Mouse (Mus musculus) olfactory bulb, adult 2 months (tissue): Measurements from ENCODE around the gene Unc5b. TPM values are rescaled to one million over a fixed set of nuclear protein-coding genes. Genes with fewer than 3 reads are reported as not detected.
A peak's percentile ranks its signal among the peaks of the same experiment; 100 is the strongest.
"Not testable (repeated sequence)": the region's sequence is repeated elsewhere in the genome, so short reads cannot be mapped to it uniquely, and the experiment has no call there.

Source experiments
- H3K27ac ChIP-seq: fragments of 200-500 bp; 2 replicates; pipeline ENCODE4 v1.5.1; 2012; ENCODE audit warnings: low read depth, low read length; ENCODE audit not compliant: insufficient read depth
- H3K4me1 ChIP-seq: fragments of 200-500 bp; 2 replicates; pipeline ENCODE4 v1.6.1; 2012; ENCODE audit warnings: low read length; ENCODE audit not compliant: control insufficient read depth, insufficient read depth
- H3K4me3 ChIP-seq: fragments of 200-500 bp; 2 replicates; pipeline ENCODE4 v1.5.1; 2012; ENCODE audit warnings: mild to moderate bottlenecking, low read depth, low read length, moderate library complexity; ENCODE audit not compliant: insufficient read depth
- CTCF ChIP-seq: fragments of 200-500 bp; IDR thresholded peaks from 2 replicates; pipeline ENCODE4 v1.5.1; 2012; ENCODE audit warnings: low read depth, mild to moderate bottlenecking, low read length, moderate library complexity; ENCODE audit not compliant: insufficient read depth
- POLR2A ChIP-seq: fragments of 200-500 bp; IDR thresholded peaks from 2 replicates; pipeline ENCODE4 v1.6.1; 2012; ENCODE audit warnings: mild to moderate bottlenecking, low read depth, low read length, moderate library complexity; ENCODE audit not compliant: insufficient read depth
- WGBS: fragments of 180-500 bp; shearing (Covaris S2); methylation state at CpG from one replicate; pipeline ENCODE4 v1.1.7; 2018; 5-methylcytosine and 5-hydroxymethylcytosine counted together
- polyA plus RNA-seq: library from polyadenylated mRNA; stranded (reverse); fragments of >200 nt; gene quantifications from 2 replicates; pipeline ENCODE4 v1.2.4, GENCODE M21; 2012; ENCODE audit warnings: low replicate concordance; ENCODE audit not compliant: missing spikeins, insufficient read depth, insufficient read length

Unc5b gene
- not detected in 2 replicates for polyA plus RNA-seq

DNA sequence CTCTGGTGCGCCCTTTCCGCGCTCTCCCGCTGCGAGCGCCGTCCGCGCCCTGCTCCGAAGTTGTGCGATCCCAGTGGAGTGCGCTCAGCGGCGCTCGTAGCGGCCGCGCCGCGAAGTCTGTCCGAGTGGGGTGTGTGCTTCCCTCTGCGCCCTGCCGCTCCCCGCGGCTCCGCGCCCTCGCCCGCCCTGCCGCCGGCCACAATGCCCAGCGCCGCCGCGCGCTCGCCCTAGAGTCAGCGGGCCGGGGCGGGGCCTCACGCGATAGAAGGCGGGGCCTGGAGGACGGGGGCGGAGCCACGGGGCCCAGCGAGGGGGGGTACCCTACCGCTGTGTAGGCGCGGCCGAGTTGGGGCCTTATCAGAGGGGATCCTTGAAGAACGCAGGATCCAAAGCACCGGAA lies at the start of gene Unc5b:
Unc5b (minus strand) TSS at position 203 of the 400 bp plus-strand sequence.
- no peak for TF ChIP-seq CTCF
- peak; percentile 56 for TF ChIP-seq POLR2A
- under 1% methylated on average over 52 of the region's 53 CpGs for WGBS
- no peak within 1 kb of the TSS for H3K27ac ChIP-seq
- H3K4me1 ChIP-seq, result peaks cover 31% of the 10 kb centered on the region
- H3K4me3 ChIP-seq, result peak within 1 kb of the TSS; percentile 61

DNA sequence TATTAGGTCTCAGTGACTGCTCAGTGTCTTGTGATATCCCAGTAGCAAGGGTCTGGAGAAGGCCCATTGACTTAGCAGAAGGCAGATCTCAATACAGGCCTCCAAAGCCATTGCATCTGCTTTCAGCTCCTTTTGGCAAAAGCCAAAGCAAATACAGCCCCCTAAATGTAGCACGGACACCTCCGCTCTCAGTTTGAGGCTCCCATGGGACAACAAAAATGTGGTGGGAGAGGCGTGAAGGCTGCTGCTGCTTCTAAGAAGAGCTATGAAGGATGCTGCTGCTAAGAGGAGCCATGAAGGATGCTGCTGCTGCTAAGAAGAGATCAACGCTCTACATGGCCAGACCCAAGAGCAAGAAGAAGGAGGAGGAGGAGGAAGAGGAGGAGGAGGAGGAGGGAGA lies 48.4 kb upstream of the Unc5b start:
- 91% methylated on average over 4 of the region's 4 CpGs for WGBS

DNA sequence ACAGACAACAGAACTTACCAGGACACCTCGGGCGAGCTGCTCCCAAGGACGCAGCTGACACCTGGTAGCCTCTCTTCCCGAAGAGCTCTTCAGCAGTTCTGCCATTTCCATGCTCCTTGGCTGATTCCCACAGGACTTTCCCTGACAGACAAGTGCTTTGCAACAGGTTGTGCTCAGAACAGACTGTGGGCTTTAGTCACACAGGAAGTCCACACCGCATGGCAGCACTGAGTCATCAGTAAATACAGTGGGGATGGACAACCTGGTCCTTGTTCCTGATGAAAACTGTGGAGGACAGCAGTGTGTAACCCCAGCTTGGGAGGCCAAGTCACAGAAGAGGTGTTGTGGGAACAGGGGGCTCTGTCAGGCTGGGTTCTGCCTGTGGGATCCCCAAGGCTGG lies 45.7 kb upstream of the Unc5b start:
- Histone ChIP-seq H3K4me1 (no peaks in the 10 kb centered on the region), H3K27ac (no peak overlapping the region), H3K4me3 (no peak overlapping the region)
- TF ChIP-seq CTCF, result no peak
- TF ChIP-seq POLR2A, result no peak
- 90% methylated on average over 5 of the region's 5 CpGs for WGBS

More for the DNA sequence above, 48.4 kb upstream of the Unc5b start:
- no peak overlapping the region for H3K4me3 ChIP-seq
- no peak overlapping the region for H3K27ac ChIP-seq
- H3K4me1 ChIP-seq, result no peaks in the 10 kb centered on the region
- TF ChIP-seq POLR2A (no peak), CTCF (no peak)

DNA sequence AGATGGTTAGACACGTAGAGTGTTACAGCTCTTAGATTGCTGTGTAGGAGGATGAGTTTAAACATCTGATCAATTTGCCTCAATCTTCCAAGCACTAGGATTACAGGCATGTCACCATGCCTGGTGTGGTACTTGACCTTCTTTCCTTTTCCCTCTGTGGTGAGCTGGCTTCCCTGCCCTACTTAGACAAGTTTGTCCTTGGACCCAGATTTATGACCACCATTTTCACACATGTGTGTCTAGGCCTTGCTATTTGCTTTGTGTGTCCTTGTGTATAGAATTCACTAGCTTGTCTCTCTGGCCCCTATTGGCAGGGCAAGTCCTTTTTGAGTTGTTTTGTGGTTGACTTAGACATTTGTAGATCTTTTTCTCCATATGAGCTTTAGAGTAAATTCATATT lies 43.6 kb upstream of the Unc5b start:
- no peak for TF ChIP-seq CTCF
- TF ChIP-seq POLR2A, result no peak
- Histone ChIP-seq H3K27ac (no peak overlapping the region), H3K4me1 (no peaks in the 10 kb centered on the region), H3K4me3 (no peak overlapping the region)
- 93% methylated on average over 1 of the region's 1 CpGs for WGBS

DNA sequence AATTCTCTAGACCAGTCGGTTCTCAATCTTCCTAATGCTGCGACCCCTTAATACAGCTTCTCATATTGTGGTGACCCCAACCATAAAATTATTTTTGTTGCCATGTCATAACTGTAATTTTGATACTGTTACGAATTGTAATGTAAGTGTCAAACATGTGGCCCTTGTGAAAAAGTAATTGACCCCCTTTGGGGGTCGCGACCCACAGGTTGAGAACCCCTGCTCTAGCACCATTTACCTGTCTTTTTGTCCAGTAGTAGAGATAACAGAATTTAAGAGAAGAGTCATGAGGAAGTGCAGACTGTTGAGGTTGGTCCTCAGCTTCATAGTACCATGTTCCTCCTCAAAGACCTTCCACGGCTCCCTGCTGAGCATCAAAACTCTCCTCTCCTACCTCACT lies 31.9 kb upstream of the Unc5b start:
- Histone ChIP-seq H3K4me1 (no peaks in the 10 kb centered on the region), H3K4me3 (no peak overlapping the region), H3K27ac (no peak overlapping the region)
- TF ChIP-seq CTCF, result no peak
- TF ChIP-seq POLR2A, result no peak
- 89% methylated on average over 6 of the region's 6 CpGs for WGBS

DNA sequence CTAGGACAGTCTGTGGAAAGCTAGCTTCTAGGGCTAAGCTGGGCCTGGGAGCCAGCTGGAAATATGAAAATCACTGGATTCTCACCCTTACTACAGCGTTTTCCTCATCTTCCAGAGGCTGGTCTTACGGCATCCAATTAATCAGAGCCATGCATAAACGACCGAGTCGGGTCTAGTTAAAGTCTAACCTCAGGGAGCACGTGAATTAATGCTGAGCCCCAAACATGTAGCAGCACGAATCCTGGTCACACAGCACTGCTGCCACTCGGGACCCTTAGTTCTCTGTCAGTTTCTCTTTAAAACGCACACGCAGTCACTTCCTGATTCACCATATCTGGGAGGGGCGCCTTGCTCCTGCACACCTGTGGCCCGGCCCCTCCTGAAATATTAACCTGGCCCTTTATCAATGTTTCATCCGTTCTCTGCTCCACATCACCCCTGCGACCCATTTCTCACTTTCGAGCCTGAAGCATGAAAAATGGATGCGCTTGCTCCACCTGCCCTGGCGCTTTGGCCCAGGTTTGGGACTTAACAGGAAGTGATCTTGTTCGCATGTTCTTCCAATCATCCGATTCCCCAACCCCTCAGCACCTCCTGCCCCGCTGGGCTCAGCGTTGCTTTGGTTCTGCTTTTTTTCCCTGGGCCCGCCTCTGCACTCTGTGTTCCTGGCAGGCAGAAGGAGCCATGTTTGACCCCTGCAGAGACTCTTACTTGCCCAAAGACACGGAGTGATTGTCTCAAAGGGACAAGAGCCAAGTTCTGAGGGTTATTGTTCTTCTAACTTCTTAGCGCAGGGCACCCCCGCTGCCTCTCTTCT lies 31.3 kb upstream of the Unc5b start:
- no peak overlapping the region for H3K4me3 ChIP-seq
- H3K4me1 ChIP-seq, result no peaks in the 10 kb centered on the region
- WGBS, result 76% methylated on average over 25 of the region's 25 CpGs
- no peak for TF ChIP-seq CTCF
- no peak for TF ChIP-seq POLR2A
- no peak overlapping the region for H3K27ac ChIP-seq

DNA sequence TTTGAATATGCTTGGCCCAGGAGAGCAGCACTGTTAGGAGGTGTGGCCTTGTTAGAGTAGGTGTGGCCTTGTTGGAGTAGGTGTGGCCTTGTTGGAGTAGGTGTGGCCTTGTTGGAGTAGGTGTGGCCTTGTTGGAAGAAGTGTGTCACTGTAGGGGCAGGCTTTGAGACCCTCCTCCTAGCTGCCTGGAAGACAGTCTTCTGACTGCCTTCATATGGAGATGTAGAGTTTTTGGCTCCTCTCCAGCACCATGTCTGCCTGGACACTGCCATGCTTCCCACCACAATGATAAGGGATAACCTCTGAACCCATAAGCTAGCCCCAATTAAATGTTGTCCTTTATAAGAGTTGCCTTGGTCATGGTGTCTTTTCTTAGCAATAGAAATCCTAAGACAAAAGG lies 13.9 kb upstream of the Unc5b start:
- not testable (repeated sequence) for H3K4me3 ChIP-seq, H3K4me1 ChIP-seq, H3K27ac ChIP-seq

DNA sequence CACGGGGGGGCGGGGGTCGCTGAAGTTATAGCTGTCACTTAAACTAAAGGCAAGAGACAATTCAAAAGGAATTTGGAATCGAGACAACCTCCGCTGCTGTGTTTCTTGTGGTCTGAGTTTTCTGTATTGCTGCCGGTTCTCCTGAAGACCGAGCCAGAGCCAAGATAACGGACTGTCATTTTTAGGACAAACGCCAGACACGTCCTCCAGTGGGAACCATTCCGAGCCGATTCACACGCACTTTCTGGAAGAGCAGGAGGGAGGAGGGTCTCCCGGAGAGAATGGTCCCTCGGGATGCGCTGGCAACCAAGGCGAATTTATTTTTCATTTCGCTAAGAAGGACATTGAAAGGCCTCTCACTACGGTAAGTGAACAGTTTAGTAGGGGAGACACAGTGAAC lies 7.4 kb upstream of the Unc5b start:
- TF ChIP-seq CTCF, result no peak
- no peak for TF ChIP-seq POLR2A
- WGBS, result 39% methylated on average over 19 of the region's 19 CpGs
- no peaks in the 10 kb centered on the region; the same call in 1 of the 2 replicates for H3K4me1 ChIP-seq
- no peak overlapping the region for H3K4me3 ChIP-seq
- H3K27ac ChIP-seq, result no peak overlapping the region

DNA sequence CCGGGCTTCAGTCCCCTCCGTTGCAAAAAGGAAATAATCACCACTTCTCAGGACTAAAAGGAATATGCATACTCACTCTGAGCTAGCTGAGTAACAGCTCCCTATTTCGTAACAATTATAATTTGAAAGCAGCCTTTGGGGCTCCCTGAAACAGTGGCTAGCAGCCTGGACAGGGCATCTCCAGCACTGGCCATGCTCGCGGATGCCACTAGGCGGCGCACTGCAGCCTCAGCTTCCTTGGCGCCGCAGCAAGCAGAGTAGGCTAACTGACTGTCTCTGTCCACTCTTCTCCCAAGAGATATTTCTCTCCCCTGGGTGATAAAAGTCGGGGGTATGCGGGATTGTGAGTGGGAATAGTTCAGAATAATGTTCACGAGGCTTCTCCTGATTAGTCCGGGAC lies 3.6 kb upstream of the Unc5b start:
- Histone ChIP-seq H3K4me1 (peaks cover 16% of the 10 kb centered on the region), H3K4me3 (no peak overlapping the region), H3K27ac (no peak overlapping the region)
- TF ChIP-seq POLR2A (no peak), CTCF (peak; percentile 94)
- WGBS, result 6% methylated on average over 13 of the region's 13 CpGs
